Mouse (Mus musculus) liver, postnatal 0 days (tissue): ENCODE data around the gene Wasf2. TPM values are rescaled to one million over a fixed set of nuclear protein-coding genes. Genes with fewer than 3 reads are reported as not detected.

Experiments used
- ATAC-seq: fragments of 200-750 bp; cut with Nextera tagmentation; 2 replicates; pipeline ENCODE4 v1.8.0; 2017; ENCODE audit warnings: mild to moderate bottlenecking, moderate library complexity
- DNase-seq: peaks from one replicate; pipeline ENCODE4 v3.0.0-alpha.2; 2016
- H3K27ac ChIP-seq: fragments of 300-500 bp; sonication (generic); 2 replicates; pipeline ENCODE4 v1.5.1; 2014; ENCODE audit warnings: antibody characterized with exemption, moderate library complexity, mild to moderate bottlenecking, low read depth
- H3K27me3 ChIP-seq: fragments of 300-500 bp; sonication (generic); 2 replicates; pipeline ENCODE4 v1.6.1; 2014; ENCODE audit warnings: low read length, control low read depth, mixed read lengths; ENCODE audit not compliant: insufficient read depth
- H3K36me3 ChIP-seq: fragments of 300-500 bp; sonication (generic); replicated peaks from 2 replicates; pipeline ENCODE4 v1.6.1; 2014; ENCODE audit warnings: mild to moderate bottlenecking, control low read depth, low read length, moderate library complexity, mixed read lengths; ENCODE audit not compliant: insufficient read depth
- H3K4me1 ChIP-seq: fragments of 300-500 bp; sonication (generic); 2 replicates; pipeline ENCODE4 v1.6.1; 2014; ENCODE audit warnings: antibody characterized with exemption, mild to moderate bottlenecking, control low read depth; ENCODE audit not compliant: insufficient read depth
- H3K4me2 ChIP-seq: fragments of 300-500 bp; sonication (generic); 2 replicates; pipeline ENCODE4 v1.6.1; 2014; ENCODE audit warnings: low read depth, mild to moderate bottlenecking, low read length, moderate library complexity, mixed read lengths
- H3K4me3 ChIP-seq: fragments of 300-500 bp; sonication (generic); 2 replicates; pipeline ENCODE4 v1.5.1; 2014; ENCODE audit warnings: low read depth, low read length
- H3K9ac ChIP-seq: fragments of 300-500 bp; sonication (generic); replicated peaks from 2 replicates; pipeline ENCODE4 v1.6.1; 2014; ENCODE audit warnings: mild to moderate bottlenecking, moderate library complexity
- H3K9me3 ChIP-seq: fragments of 300-500 bp; sonication (generic); 2 replicates; pipeline ENCODE4 v1.6.1; 2016; ENCODE audit warnings: mild to moderate bottlenecking, control low read depth, low read length, mixed read lengths
- CTCF ChIP-seq: sonication (generic); IDR thresholded peaks from 2 replicates; pipeline ENCODE4 v1.5.1; 2016; ENCODE audit warnings: antibody characterized with exemption, low read depth
- EP300 ChIP-seq: IDR thresholded peaks from 2 replicates; pipeline ENCODE4 v1.6.1; 2016; ENCODE audit warnings: antibody characterized with exemption, low read depth, mild to moderate bottlenecking
- whole genome bisulfite sequencing: fragments of 180-500 bp; shearing (Covaris S2); extraction: QIAGEN DNeasy Blood & Tissue Kit; methylation state at CpG from one replicate; pipeline ENCODE4 v1.1.7; 2014; ENCODE audit not compliant: insufficient replicate concordance; 5-methylcytosine and 5-hydroxymethylcytosine counted together
- polyA plus RNA-seq: library from polyadenylated mRNA; unstranded; fragments of >200 nt; fragmentation: Nextera tagmentation; extraction: Ambion mirVana; gene quantifications from 2 replicates; pipeline ENCODE4 v1.2.1, GENCODE M21; 2015

The Wasf2 gene
- polyA plus RNA-seq, 1 experiment from 2014 or later = 43.1 TPM

- no peak overlapping the region for H3K27ac ChIP-seq
- ATAC-seq (peak; percentile 84), DNase-seq (peak; percentile 81)
- H3K4me3 ChIP-seq = peak overlapping the region; percentile 61
- H3K9ac ChIP-seq = 0 out of 2 replicates have a peak overlapping the region, but pooled peaks have one; percentile 46
- H3K4me1 ChIP-seq = peaks cover 17% of the 10 kb centered on the region
- peaks cover 47% of the 10 kb centered on the region for H3K27me3 ChIP-seq
- WGBS = 3% methylated on average over 40 of the region's 44 CpGs
- TF ChIP-seq CTCF (peak; percentile 32; the same call in 1 of the 2 replicates), EP300 (no peak)
- H3K9me3 ChIP-seq = no peaks in the 10 kb centered on the region
- H3K4me2 ChIP-seq = peak overlapping the region; percentile 96
- H3K36me3 ChIP-seq = no peaks in the 10 kb centered on the region
Observed at GRCm38 (mm10) chr4:133212562-133213267, 82.4 kb downstream of the Wasf2 start.

DNA sequence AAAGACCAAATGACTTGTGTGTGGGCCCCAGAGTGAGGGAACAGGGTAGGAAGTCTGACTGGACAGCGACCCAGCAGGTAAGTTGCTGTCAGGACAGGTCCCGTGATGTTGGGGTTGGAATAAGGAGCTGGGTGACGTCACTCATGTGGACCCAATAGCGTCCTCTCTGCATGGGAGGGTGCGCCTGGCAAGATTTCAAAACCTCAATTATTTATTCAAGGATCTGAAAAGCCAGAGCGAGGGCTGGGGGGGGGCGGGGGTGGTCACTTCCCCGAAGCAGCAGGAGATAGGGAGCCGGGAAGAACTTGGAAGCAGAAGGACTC lies 82.9 kb downstream of the Wasf2 start:
- TF ChIP-seq CTCF = no peak
- TF ChIP-seq EP300 = no peak
- Histone ChIP-seq H3K27ac (no peak overlapping the region), H3K4me3 (peak overlapping the region; percentile 61; the same call in 1 of the 2 replicates), H3K9ac (no peak overlapping the region), H3K4me1 (peaks cover 17% of the 10 kb centered on the region), H3K9me3 (no peaks in the 10 kb centered on the region), H3K36me3 (no peaks in the 10 kb centered on the region), H3K4me2 (peak overlapping the region; percentile 96), H3K27me3 (peaks cover 47% of the 10 kb centered on the region)
- WGBS = 8% methylated on average over 8 of the region's 9 CpGs
- ATAC-seq (peak; percentile 29), DNase-seq (no peak)

GRCm38 (mm10) chr4:133213661-133214060 lies 83.4 kb downstream of the Wasf2 start:
- peaks cover 47% of the 10 kb centered on the region for H3K27me3 ChIP-seq
- H3K4me3 ChIP-seq = no peak overlapping the region
- H3K4me2 ChIP-seq = no peak overlapping the region
- H3K4me1 ChIP-seq = peaks cover 17% of the 10 kb centered on the region
- H3K36me3 ChIP-seq = no peaks in the 10 kb centered on the region
- ATAC-seq = no peak
- H3K27ac ChIP-seq = no peak overlapping the region
- TF ChIP-seq CTCF (no peak), EP300 (no peak)
- no peaks in the 10 kb centered on the region for H3K9me3 ChIP-seq
- H3K9ac ChIP-seq = no peak overlapping the region
- DNase-seq = no peak
- WGBS = 41% methylated on average over 8 of the region's 10 CpGs

- peak; percentile 68 for DNase-seq
- TF ChIP-seq CTCF (peak; percentile 96), EP300 (no peak)
- Histone ChIP-seq H3K27ac (no peak overlapping the region), H3K36me3 (no peaks in the 10 kb centered on the region), H3K27me3 (peaks cover 33% of the 10 kb centered on the region), H3K4me2 (no peak overlapping the region), H3K4me1 (peaks cover 8% of the 10 kb centered on the region), H3K9me3 (no peaks in the 10 kb centered on the region), H3K4me3 (no peak overlapping the region), H3K9ac (no peak overlapping the region)
- WGBS = 5% methylated on average over 5 of the region's 5 CpGs
- no peak for ATAC-seq
Observed at GRCm38 (mm10) chr4:133217641-133218040, 87.3 kb downstream of the Wasf2 start.

DNA sequence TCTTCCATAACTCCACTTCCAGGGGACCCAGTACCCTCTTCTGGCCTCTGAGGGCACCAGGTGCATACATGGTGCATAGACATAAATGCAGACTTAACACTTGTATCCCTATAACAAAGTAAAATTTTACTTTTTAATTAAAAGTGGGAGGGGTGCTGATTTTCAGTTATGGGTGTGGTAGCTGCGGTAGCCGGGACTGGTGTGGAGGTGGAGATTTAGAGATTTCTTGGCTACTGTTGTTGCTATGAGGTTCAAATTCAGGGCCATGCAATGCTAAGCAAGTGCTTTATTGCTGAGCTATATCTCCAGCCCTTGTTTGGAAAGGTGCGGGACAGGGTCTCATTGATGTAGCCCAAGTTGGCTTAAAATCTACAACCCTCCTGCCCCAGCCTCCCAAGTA lies 88.4 kb downstream of the Wasf2 start:
- Histone ChIP-seq H3K9me3 (no peaks in the 10 kb centered on the region), H3K36me3 (no peaks in the 10 kb centered on the region), H3K4me3 (no peak overlapping the region), H3K4me2 (no peak overlapping the region), H3K9ac (no peak overlapping the region), H3K4me1 (no peaks in the 10 kb centered on the region), H3K27ac (no peak overlapping the region), H3K27me3 (peaks cover 22% of the 10 kb centered on the region; the same call in 1 of the 2 replicates)
- TF ChIP-seq EP300 = no peak
- TF ChIP-seq CTCF = no peak
- ATAC-seq (no peak), DNase-seq (no peak)
- WGBS = 61% methylated on average over 3 of the region's 3 CpGs

DNA sequence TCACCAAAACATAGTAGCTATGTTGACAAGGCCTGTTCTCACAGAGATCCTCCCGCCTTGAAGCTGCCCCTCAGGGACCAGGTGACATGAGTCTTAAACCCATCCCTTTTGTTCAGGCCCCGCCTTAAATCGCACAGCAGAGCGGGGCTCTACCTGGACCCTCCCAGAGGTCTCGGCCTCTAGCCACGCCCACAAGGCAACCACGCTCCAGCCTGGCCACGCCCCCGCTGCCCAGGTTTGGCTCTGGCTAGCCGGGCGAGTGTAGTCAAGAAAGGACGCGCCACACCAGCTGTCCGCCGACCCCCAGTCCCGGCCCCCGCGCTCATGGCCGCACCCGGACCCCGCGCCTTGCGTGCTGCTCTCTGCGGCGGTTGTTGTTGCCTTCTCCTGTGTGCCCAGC lies 90.4 kb downstream of the Wasf2 start:
- DNase-seq (peak; percentile 70), ATAC-seq (peak; percentile 44; the same call in 1 of the 2 replicates)
- Histone ChIP-seq H3K4me2 (peak overlapping the region; percentile 54), H3K27ac (no peak overlapping the region), H3K36me3 (no peaks in the 10 kb centered on the region), H3K9ac (0 out of 2 replicates have a peak overlapping the region, but pooled peaks have one; percentile 31), H3K9me3 (no peaks in the 10 kb centered on the region), H3K4me1 (no peaks in the 10 kb centered on the region), H3K4me3 (peak overlapping the region; percentile 14), H3K27me3 (peaks cover 17% of the 10 kb centered on the region; the same call in 1 of the 2 replicates)
- 7% methylated on average over 25 of the region's 25 CpGs for WGBS
- TF ChIP-seq EP300 (no peak), CTCF (no peak)
